Mouse (Mus musculus): ENCODE data around the gene Asb18. TPM values are rescaled to one million over a fixed set of nuclear protein-coding genes. Genes with fewer than 3 reads are reported as not detected.

The Asb18 gene
- 0.09 TPM in 1 of 2 replicates, not detected in the other for polyA plus RNA-seq (2015; fragmentation: Nextera tagmentation; extraction: Ambion mirVana)

DNA sequence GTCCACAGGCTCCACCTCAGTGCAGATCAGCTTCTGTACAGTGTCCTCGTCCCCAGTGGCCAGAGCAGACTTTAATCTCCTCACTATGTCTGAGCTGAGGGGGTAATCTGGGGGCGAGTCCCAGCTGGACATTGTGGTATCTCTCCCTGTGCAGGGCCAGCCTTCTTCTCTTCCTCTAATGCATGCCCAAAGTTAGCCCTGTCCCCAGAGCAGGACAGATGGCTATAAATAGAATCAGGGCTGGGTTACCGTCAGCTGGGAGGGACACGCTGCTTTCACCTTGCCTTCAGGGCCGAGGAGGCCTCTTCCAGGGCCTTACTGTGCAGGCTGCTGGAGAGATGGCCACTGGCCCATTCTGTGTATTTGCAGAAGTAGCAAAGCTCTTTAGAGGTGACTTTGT is at the start of gene Asb18:
Gene Asb18 (minus strand): TSS at position 221 of the 400 bp plus-strand sequence.
- Histone ChIP-seq H3K4me1 (replicated peaks; ENCODE audit: control insufficient read depth, insufficient read depth, low read length) (no peaks in the 10 kb centered on the region), H3K27ac (ENCODE audit: low read length) (no peak within 1 kb of the TSS), H3K4me2 (ENCODE audit: low read depth, low read length) (no peak within 1 kb of the TSS), H3K4me3 (ENCODE audit: low read length) (no peak within 1 kb of the TSS), H3K36me3 (ENCODE audit: control insufficient read depth, insufficient read depth, low read length) (no peaks in the 10 kb centered on the region), H3K9ac (ENCODE audit: low read length) (no peak within 1 kb of the TSS), H3K9me3 (ENCODE audit: control insufficient read depth, low read length) (no peaks in the 10 kb centered on the region), H3K27me3 (ENCODE audit: control insufficient read depth, insufficient read depth, low read depth, low read length) (no peaks in the 10 kb centered on the region)
- ATAC-seq (ENCODE audit: low read depth), result no peak
- 66% methylated on average over 5 of the region's 5 CpGs for WGBS

DNA sequence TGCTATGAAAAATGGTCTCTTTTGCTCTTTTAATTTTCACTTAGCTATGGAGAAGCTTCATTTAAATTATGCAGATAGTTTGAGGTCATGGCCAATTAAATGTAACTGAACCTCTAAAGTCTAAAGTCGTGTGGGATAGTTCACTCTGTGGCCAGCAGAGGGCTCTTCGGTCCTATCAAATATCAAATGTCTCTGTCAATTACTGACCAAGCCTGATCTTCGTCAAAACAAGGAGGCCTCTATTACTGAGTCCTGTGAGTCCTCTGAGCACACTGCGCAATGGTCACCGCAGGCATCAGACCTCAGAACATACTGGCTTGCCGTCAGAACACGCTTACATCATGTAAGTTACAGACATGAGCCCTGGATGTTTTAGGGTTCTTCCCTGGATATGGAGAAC is 46.1 kb upstream of the Asb18 start:
- H3K36me3 ChIP-seq (ENCODE audit: control insufficient read depth, insufficient read depth, low read length), result no peaks in the 10 kb centered on the region
- no peaks in the 10 kb centered on the region for H3K4me1 ChIP-seq (replicated peaks; ENCODE audit: control insufficient read depth, insufficient read depth, low read length)
- H3K9ac ChIP-seq (ENCODE audit: low read length), result no peak overlapping the region
- H3K4me3 ChIP-seq (ENCODE audit: low read length), result no peak overlapping the region
- ATAC-seq (ENCODE audit: low read depth), result peak; percentile 45; the same call in 1 of the 2 replicates
- no peaks in the 10 kb centered on the region for H3K27me3 ChIP-seq (ENCODE audit: control insufficient read depth, insufficient read depth, low read depth, low read length)
- H3K4me2 ChIP-seq (ENCODE audit: low read depth, low read length), result no peak overlapping the region
- H3K9me3 ChIP-seq (ENCODE audit: control insufficient read depth, low read length), result no peaks in the 10 kb centered on the region
- H3K27ac ChIP-seq (ENCODE audit: low read length), result no peak overlapping the region
- 16% methylated on average over 7 of the region's 7 CpGs for WGBS

DNA sequence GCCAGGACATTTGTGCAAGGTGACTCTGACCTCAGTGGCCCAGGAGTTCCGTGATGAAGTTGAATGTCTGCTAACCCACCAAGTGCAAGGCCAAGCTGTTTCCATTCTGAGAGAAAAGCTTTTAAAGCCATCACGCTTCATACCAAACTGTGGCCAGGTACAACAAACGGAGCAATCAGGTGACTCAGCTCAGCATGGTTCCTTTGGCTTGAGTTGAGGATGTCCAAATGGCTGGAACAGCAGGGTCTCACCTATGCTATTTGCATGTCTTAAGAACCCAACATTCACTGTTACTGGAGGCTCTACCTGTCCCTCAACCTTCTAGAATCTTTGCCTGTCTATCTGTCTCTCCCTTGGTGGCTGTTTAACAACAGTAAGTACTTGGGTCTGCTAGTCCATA is 45.6 kb upstream of the Asb18 start:
- 59% methylated on average over 3 of the region's 3 CpGs for WGBS
- no peaks in the 10 kb centered on the region for H3K9me3 ChIP-seq (ENCODE audit: control insufficient read depth, low read length)
- no peaks in the 10 kb centered on the region for H3K4me1 ChIP-seq (replicated peaks; ENCODE audit: control insufficient read depth, insufficient read depth, low read length)
- no peak overlapping the region for H3K4me3 ChIP-seq (ENCODE audit: low read length)
- H3K4me2 ChIP-seq (ENCODE audit: low read depth, low read length), result no peak overlapping the region
- no peaks in the 10 kb centered on the region for H3K27me3 ChIP-seq (ENCODE audit: control insufficient read depth, insufficient read depth, low read depth, low read length)
- H3K9ac ChIP-seq (ENCODE audit: low read length), result no peak overlapping the region
- no peaks in the 10 kb centered on the region for H3K36me3 ChIP-seq (ENCODE audit: control insufficient read depth, insufficient read depth, low read length)
- H3K27ac ChIP-seq (ENCODE audit: low read length), result no peak overlapping the region
- ATAC-seq (ENCODE audit: low read depth), result no peak

DNA sequence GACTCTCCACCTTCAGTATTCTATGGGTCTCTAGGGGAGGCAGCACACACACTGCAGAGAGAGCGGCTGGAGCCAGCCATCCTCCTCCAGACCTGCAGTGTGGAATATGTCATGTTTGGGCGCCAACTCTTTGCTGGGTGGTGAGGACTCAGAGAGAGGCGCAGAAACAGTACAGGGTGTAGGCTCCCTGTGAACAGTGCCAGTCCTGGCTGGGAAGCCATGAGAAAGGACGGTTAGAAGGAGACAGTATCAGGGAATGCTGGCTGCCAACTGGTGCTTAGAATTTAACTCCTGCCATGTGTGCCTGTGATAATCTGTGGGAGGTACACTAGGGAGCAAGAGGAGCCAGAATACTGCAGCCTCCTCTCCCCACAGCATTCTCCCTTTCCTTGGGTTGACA is 40.5 kb upstream of the Asb18 start:
- ATAC-seq (ENCODE audit: low read depth), result no peak
- 83% methylated on average over 4 of the region's 4 CpGs for WGBS
- H3K27me3 ChIP-seq (ENCODE audit: control insufficient read depth, insufficient read depth, low read depth, low read length), result no peaks in the 10 kb centered on the region; the same call in 1 of the 2 replicates

DNA sequence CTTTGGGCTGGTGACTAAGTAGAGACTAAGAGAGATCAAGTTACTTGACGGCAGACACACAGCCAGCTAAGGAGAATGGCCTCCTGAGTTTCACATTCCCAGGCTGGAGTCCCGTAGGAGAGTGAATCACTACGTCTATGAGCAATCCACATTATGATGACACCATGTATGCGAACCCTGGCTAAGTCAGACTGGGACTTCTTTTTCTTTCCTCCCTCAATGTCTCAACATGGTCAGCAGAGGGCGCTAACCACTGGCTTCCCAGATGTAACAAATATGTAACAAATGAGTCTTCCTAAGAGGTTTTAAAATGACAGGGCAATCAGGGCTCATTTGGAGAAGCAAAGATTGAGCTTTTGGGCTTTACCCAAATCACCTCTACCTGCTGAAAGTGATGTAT is 36.9 kb upstream of the Asb18 start:
- no peak overlapping the region for H3K4me2 ChIP-seq (ENCODE audit: low read depth, low read length)
- ATAC-seq (ENCODE audit: low read depth), result no peak
- H3K36me3 ChIP-seq (ENCODE audit: control insufficient read depth, insufficient read depth, low read length), result no peaks in the 10 kb centered on the region
- H3K9me3 ChIP-seq (ENCODE audit: control insufficient read depth, low read length), result no peaks in the 10 kb centered on the region
- H3K4me1 ChIP-seq (replicated peaks; ENCODE audit: control insufficient read depth, insufficient read depth, low read length), result no peaks in the 10 kb centered on the region
- WGBS, result 22% methylated on average over 5 of the region's 5 CpGs
- no peak overlapping the region for H3K9ac ChIP-seq (ENCODE audit: low read length)
- no peak overlapping the region for H3K4me3 ChIP-seq (ENCODE audit: low read length)
- no peak overlapping the region for H3K27ac ChIP-seq (ENCODE audit: low read length)
- H3K27me3 ChIP-seq (ENCODE audit: control insufficient read depth, insufficient read depth, low read depth, low read length), result peaks cover 3% of the 10 kb centered on the region; the same call in 1 of the 2 replicates

More for the DNA sequence above, 40.5 kb upstream of the Asb18 start:
- H3K9ac ChIP-seq (ENCODE audit: low read length), result no peak overlapping the region
- H3K4me3 ChIP-seq (ENCODE audit: low read length), result no peak overlapping the region
- H3K36me3 ChIP-seq (ENCODE audit: control insufficient read depth, insufficient read depth, low read length), result no peaks in the 10 kb centered on the region
- H3K4me1 ChIP-seq (replicated peaks; ENCODE audit: control insufficient read depth, insufficient read depth, low read length), result no peaks in the 10 kb centered on the region
- H3K4me2 ChIP-seq (ENCODE audit: low read depth, low read length), result no peak overlapping the region
- H3K9me3 ChIP-seq (ENCODE audit: control insufficient read depth, low read length), result no peaks in the 10 kb centered on the region
- no peak overlapping the region for H3K27ac ChIP-seq (ENCODE audit: low read length)

DNA sequence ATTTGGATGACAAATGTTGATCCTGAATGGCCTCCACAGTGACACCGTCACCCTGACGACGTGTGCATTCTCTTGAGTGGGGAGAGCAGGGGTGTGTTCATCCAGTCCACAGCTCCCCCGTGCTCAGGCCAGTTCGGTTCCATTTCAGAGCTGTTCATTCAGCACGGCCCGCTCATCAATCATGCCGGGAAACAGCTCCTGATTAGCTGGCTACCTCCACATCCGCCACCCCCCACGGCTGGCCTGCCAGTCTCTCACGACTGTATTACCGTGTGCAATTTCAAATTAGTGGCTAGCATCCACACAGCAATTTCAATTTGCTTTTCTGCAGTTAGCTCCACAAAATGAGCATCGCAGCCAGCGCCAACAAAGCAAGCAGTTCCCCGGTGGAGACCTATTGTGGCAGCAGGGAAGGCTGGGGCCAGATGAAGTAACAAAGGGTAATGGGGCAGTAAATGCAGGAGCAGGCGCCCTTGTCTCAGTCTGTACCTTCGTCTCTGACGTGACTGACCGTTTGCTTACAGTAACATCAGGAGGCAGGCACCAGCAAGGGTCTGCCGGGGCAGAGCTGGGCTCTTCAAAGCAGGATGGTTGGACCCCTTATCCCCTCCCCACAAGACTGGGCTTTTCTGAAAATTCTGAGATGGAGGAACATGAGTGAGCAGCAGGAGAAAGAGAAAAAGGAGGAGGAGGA is 35.7 kb upstream of the Asb18 start:
- 27% methylated on average over 20 of the region's 20 CpGs for WGBS
- H3K27me3 ChIP-seq (ENCODE audit: control insufficient read depth, insufficient read depth, low read depth, low read length), result peaks cover 3% of the 10 kb centered on the region; the same call in 1 of the 2 replicates
- H3K4me1 ChIP-seq (replicated peaks; ENCODE audit: control insufficient read depth, insufficient read depth, low read length), result no peaks in the 10 kb centered on the region
- no peak overlapping the region for H3K4me3 ChIP-seq (ENCODE audit: low read length)
- no peaks in the 10 kb centered on the region for H3K9me3 ChIP-seq (ENCODE audit: control insufficient read depth, low read length)
- ATAC-seq (ENCODE audit: low read depth), result no peak
- no peak overlapping the region for H3K9ac ChIP-seq (ENCODE audit: low read length)
- H3K4me2 ChIP-seq (ENCODE audit: low read depth, low read length), result no peak overlapping the region
- no peaks in the 10 kb centered on the region for H3K36me3 ChIP-seq (ENCODE audit: control insufficient read depth, insufficient read depth, low read length)
- no peak overlapping the region for H3K27ac ChIP-seq (ENCODE audit: low read length)

DNA sequence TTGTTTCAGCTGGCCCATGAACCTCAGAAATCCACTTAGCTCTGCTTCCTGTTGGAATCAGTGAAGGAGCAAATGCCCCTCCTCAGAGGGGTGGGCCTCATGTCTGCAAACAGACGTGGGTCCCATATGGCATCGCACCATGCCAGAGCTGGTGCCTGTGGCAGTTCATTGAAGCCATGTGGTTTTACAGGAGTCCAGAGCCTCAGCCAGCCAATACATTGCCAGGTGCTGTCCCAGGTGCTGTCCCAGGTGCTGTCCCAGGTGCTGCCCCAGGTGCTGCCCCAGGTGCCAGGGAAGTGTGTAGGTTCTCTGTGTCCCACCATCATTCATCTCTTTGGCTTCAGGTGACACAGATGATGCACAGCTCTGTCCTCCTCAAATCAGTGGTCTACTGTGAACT is 13.8 kb upstream of the Asb18 start:
- Histone ChIP-seq H3K4me1 (replicated peaks; ENCODE audit: control insufficient read depth, insufficient read depth, low read length) (no peaks in the 10 kb centered on the region), H3K9me3 (ENCODE audit: control insufficient read depth, low read length) (no peaks in the 10 kb centered on the region), H3K4me2 (ENCODE audit: low read depth, low read length) (no peak overlapping the region), H3K27ac (ENCODE audit: low read length) (no peak overlapping the region), H3K9ac (ENCODE audit: low read length) (no peak overlapping the region), H3K4me3 (ENCODE audit: low read length) (no peak overlapping the region), H3K36me3 (ENCODE audit: control insufficient read depth, insufficient read depth, low read length) (no peaks in the 10 kb centered on the region), H3K27me3 (ENCODE audit: control insufficient read depth, insufficient read depth, low read depth, low read length) (peaks cover 4% of the 10 kb centered on the region)
- 44% methylated on average over 2 of the region's 2 CpGs for WGBS
- no peak for ATAC-seq (ENCODE audit: low read depth)

DNA sequence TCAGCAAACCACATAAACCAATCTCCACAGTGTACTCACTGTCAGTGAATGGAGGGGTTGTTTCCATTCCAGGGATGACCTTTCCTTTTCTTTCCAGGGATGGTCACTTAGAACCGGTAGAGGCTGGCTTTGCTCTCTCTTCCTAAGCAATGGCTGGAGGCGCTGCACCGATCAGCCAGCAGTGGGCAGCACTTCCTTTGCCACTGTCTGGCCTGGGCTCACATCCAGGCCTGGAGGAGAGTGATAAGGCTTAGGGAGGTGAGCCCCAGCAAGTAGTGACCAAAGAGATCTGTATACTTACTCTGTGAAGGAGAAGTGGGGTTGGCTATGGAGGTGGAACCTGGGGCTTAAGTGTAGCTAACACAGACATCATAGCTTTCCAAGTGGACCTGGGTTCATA is 12.5 kb upstream of the Asb18 start:
- H3K4me2 ChIP-seq (ENCODE audit: low read depth, low read length), result no peak overlapping the region
- no peak for ATAC-seq (ENCODE audit: low read depth)
- H3K4me1 ChIP-seq (replicated peaks; ENCODE audit: control insufficient read depth, insufficient read depth, low read length), result no peaks in the 10 kb centered on the region
- no peaks in the 10 kb centered on the region for H3K9me3 ChIP-seq (ENCODE audit: control insufficient read depth, low read length)
- H3K27ac ChIP-seq (ENCODE audit: low read length), result no peak overlapping the region
- H3K4me3 ChIP-seq (ENCODE audit: low read length), result no peak overlapping the region
- peaks cover 4% of the 10 kb centered on the region for H3K27me3 ChIP-seq (ENCODE audit: control insufficient read depth, insufficient read depth, low read depth, low read length)
- H3K9ac ChIP-seq (ENCODE audit: low read length), result no peak overlapping the region
- 10% methylated on average over 3 of the region's 3 CpGs for WGBS
- no peaks in the 10 kb centered on the region for H3K36me3 ChIP-seq (ENCODE audit: control insufficient read depth, insufficient read depth, low read length)

DNA sequence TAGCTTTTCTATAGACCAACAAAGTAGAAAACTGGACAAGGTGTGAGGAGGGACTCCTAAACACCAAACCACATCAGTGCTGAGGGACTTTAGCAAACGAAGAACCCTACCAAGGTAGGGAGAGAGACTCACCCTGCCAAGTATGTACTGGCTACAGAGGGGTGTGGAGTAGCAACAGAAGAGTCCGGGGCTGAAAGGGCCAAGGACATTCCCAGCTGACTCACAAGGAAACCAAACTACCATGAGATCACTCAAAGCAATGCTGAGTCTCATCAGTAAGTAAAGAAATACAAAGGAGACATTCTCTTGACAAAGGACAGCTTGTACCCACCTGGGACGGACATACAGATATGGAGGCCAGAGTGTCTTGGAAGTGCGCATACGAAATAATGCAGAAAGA is 5.9 kb upstream of the Asb18 start:
- WGBS, result 82% methylated on average over 5 of the region's 5 CpGs
- Histone ChIP-seq H3K4me1 (replicated peaks; ENCODE audit: control insufficient read depth, insufficient read depth, low read length) (no peaks in the 10 kb centered on the region), H3K4me2 (ENCODE audit: low read depth, low read length) (no peak overlapping the region), H3K27ac (ENCODE audit: low read length) (no peak overlapping the region), H3K4me3 (ENCODE audit: low read length) (no peak overlapping the region), H3K36me3 (ENCODE audit: control insufficient read depth, insufficient read depth, low read length) (no peaks in the 10 kb centered on the region), H3K9me3 (ENCODE audit: control insufficient read depth, low read length) (no peaks in the 10 kb centered on the region), H3K9ac (ENCODE audit: low read length) (no peak overlapping the region), H3K27me3 (ENCODE audit: control insufficient read depth, insufficient read depth, low read depth, low read length) (peaks cover 4% of the 10 kb centered on the region)
- ATAC-seq (ENCODE audit: low read depth), result no peak
